Mouse (Mus musculus) hindbrain, embryonic 15.5 days (tissue): ENCODE measurements around the gene Ccdc191. TPM values are rescaled to one million over a fixed set of nuclear protein-coding genes. Genes with fewer than 3 reads are reported as not detected.
A peak's percentile ranks its signal among the peaks of the same experiment; 100 is the strongest.

ENCODE experiments used
- ATAC-seq: fragments of 200-750 bp; cut with Nextera tagmentation; 2 replicates; pipeline ENCODE4 v1.8.0; 2017; ENCODE audit warnings: low read depth, moderate number of reproducible peaks, moderate TSS enrichment; ENCODE audit not compliant: low FRiP score
- H3K27ac ChIP-seq: fragments of 300-500 bp; sonication (generic); replicated peaks from 2 replicates; pipeline ENCODE4 v1.5.1; 2015; ENCODE audit warnings: mild to moderate bottlenecking, inconsistent platforms
- H3K27me3 ChIP-seq: fragments of 300-500 bp; sonication (generic); 2 replicates; pipeline ENCODE4 v1.6.1; 2015; ENCODE audit warnings: control low read depth, inconsistent platforms
- H3K36me3 ChIP-seq: fragments of 300-500 bp; sonication (generic); 2 replicates; pipeline ENCODE4 v1.6.1; 2015; ENCODE audit warnings: control low read depth, inconsistent platforms
- H3K4me1 ChIP-seq: fragments of 300-500 bp; sonication (generic); replicated peaks from 2 replicates; pipeline ENCODE4 v1.6.1; 2015; ENCODE audit warnings: control low read depth, inconsistent platforms
- H3K4me2 ChIP-seq: fragments of 300-500 bp; sonication (generic); 2 replicates; pipeline ENCODE4 v1.6.1; 2015; ENCODE audit warnings: moderate library complexity, mild to moderate bottlenecking, inconsistent platforms
- H3K4me3 ChIP-seq: fragments of 300-500 bp; sonication (generic); 2 replicates; pipeline ENCODE4 v1.5.1; 2015; ENCODE audit warnings: mild to moderate bottlenecking, inconsistent platforms
- H3K9ac ChIP-seq: fragments of 300-500 bp; sonication (generic); 2 replicates; pipeline ENCODE4 v1.6.1; 2015; ENCODE audit warnings: inconsistent platforms
- H3K9me3 ChIP-seq: fragments of 300-500 bp; sonication (generic); 2 replicates; pipeline ENCODE4 v1.6.1; 2016; ENCODE audit warnings: control low read depth, inconsistent platforms
- WGBS: fragments of 180-500 bp; shearing (Covaris S2); methylation state at CpG from one replicate; pipeline ENCODE4 v1.1.7; 2015; 5-methylcytosine and 5-hydroxymethylcytosine counted together
- polyA plus RNA-seq: library from polyadenylated mRNA; unstranded; fragments of >200 nt; fragmentation: Nextera tagmentation; extraction: Ambion mirVana; gene quantifications from 2 replicates; pipeline ENCODE4 v1.2.1, GENCODE M21; 2015

Gene Ccdc191
- polyA plus RNA-seq, 1 experiment from 2014 or later = 9.2 TPM

DNA sequence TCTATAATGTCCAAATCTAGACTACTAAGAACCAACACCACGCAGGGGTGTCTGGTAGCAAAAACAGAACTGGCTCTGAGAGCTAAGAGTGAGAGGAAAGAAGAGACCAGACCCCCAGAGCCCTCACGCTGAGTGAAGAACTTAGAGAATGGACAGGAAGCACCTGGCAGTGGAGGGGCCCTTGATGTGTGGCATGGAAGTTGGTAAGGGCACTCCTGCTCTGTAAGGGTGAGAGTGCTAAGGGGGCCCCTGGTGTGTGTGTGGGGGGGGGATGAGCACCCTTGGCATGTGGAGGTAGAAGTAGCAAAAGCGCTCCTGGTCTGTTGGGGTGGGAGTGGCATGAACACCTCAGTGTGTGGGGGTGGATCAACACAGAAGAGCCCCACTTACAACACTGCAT is 80.8 kb downstream of the Ccdc191 start:
- peaks cover 10% of the 10 kb centered on the region for H3K36me3 ChIP-seq
- no peak overlapping the region for H3K27ac ChIP-seq
- 91% methylated on average over 3 of the region's 3 CpGs for WGBS
- H3K4me1 ChIP-seq = 0 out of 2 replicates have a peak, but pooled peaks cover 4% of the 10 kb centered on the region
- no peak for ATAC-seq
- H3K9me3 ChIP-seq = no peaks in the 10 kb centered on the region
- no peaks in the 10 kb centered on the region for H3K27me3 ChIP-seq
- H3K4me2 ChIP-seq = no peak overlapping the region
- no peak overlapping the region for H3K4me3 ChIP-seq
- H3K9ac ChIP-seq = no peak overlapping the region

DNA sequence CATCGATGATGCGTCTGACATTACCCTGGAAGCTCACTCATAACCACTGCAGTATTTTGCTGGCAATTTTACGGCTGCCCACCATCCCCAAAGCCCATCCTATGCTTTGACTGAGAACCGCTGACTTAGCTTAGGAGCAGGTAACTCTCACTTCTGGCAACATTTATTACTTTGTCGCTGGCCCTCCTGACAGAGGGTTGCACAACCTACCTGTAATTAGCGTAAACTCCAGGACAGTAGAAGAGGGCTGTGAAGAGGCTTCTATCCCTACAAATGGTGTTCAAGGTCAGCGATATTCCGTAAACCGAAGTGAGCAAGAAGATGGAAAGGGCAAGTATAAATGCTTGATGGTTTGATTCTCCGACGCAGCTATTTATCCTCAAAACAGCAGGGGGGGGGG is 81.6 kb downstream of the Ccdc191 start:
- no peaks in the 10 kb centered on the region for H3K9me3 ChIP-seq
- no peak for ATAC-seq
- 0 out of 2 replicates have a peak, but pooled peaks cover 2% of the 10 kb centered on the region for H3K4me1 ChIP-seq
- peaks cover 10% of the 10 kb centered on the region for H3K36me3 ChIP-seq
- H3K27me3 ChIP-seq = no peaks in the 10 kb centered on the region
- no peak overlapping the region for H3K27ac ChIP-seq
- WGBS = 94% methylated on average over 11 of the region's 11 CpGs
- no peak overlapping the region for H3K9ac ChIP-seq
- H3K4me3 ChIP-seq = no peak overlapping the region
- H3K4me2 ChIP-seq = no peak overlapping the region

- Histone ChIP-seq H3K9ac (no peak overlapping the region), H3K27ac (no peak overlapping the region), H3K4me2 (no peak overlapping the region), H3K4me3 (no peak overlapping the region), H3K36me3 (peaks cover 10% of the 10 kb centered on the region), H3K9me3 (no peaks in the 10 kb centered on the region), H3K27me3 (no peaks in the 10 kb centered on the region), H3K4me1 (no peaks in the 10 kb centered on the region)
- WGBS = 96% methylated on average over 9 of the region's 9 CpGs
- no peak for ATAC-seq
Measured at GRCm38 (mm10) chr16:43971741-43972140, 82.1 kb downstream of the Ccdc191 start.

DNA sequence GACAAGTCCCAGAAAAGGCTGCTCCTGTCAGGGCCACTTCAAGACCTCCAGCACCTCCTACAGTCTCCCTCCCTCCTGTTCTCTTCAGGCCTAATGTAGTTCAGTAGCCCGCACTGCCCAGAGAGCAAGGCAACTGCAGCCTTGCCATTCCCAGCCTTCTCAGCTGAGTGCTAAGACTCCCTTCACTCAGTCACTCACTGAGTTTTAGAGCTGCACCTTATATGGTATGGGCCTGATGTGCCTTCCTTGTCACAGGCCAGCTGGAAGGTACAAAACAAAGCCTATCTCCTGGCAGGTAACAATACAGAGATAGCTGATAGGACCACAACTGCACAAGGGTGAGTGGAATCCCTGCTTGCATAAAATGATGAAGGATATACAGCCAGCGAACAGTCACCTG is 82.8 kb downstream of the Ccdc191 start:
- no peaks in the 10 kb centered on the region for H3K27me3 ChIP-seq
- no peak overlapping the region for H3K4me2 ChIP-seq
- no peaks in the 10 kb centered on the region for H3K4me1 ChIP-seq
- no peak overlapping the region for H3K4me3 ChIP-seq
- no peak overlapping the region for H3K9ac ChIP-seq
- no peaks in the 10 kb centered on the region for H3K9me3 ChIP-seq
- H3K27ac ChIP-seq = no peak overlapping the region
- no peak for ATAC-seq
- peaks cover 10% of the 10 kb centered on the region for H3K36me3 ChIP-seq
- WGBS = 91% methylated on average over 2 of the region's 2 CpGs

GRCm38 (mm10) chr16:43973147-43973546 is 83.5 kb downstream of the Ccdc191 start:
- H3K9me3 ChIP-seq = no peaks in the 10 kb centered on the region
- no peak overlapping the region for H3K27ac ChIP-seq
- WGBS = 97% methylated on average over 11 of the region's 11 CpGs
- H3K4me2 ChIP-seq = no peak overlapping the region
- H3K27me3 ChIP-seq = no peaks in the 10 kb centered on the region
- H3K4me3 ChIP-seq = no peak overlapping the region
- no peaks in the 10 kb centered on the region for H3K4me1 ChIP-seq
- H3K36me3 ChIP-seq = peaks cover 10% of the 10 kb centered on the region
- ATAC-seq = no peak
- H3K9ac ChIP-seq = no peak overlapping the region

GRCm38 (mm10) chr16:43973606-43974220 is 84.1 kb downstream of the Ccdc191 start:
- H3K36me3 ChIP-seq = peaks cover 4% of the 10 kb centered on the region
- H3K27ac ChIP-seq = no peak overlapping the region
- H3K4me2 ChIP-seq = no peak overlapping the region
- no peaks in the 10 kb centered on the region for H3K9me3 ChIP-seq
- H3K4me3 ChIP-seq = no peak overlapping the region
- H3K4me1 ChIP-seq = no peaks in the 10 kb centered on the region
- no peak overlapping the region for H3K9ac ChIP-seq
- no peaks in the 10 kb centered on the region for H3K27me3 ChIP-seq
- no peak for ATAC-seq
- WGBS = 78% methylated on average over 22 of the region's 22 CpGs

- H3K4me3 ChIP-seq = peak overlapping the region; percentile 90
- no peak; the same call in 1 of the 2 replicates for ATAC-seq
- H3K4me2 ChIP-seq = peak overlapping the region; percentile 98
- H3K27ac ChIP-seq = no peak overlapping the region
- WGBS = 16% methylated on average over 7 of the region's 7 CpGs
- H3K27me3 ChIP-seq = peaks cover 6% of the 10 kb centered on the region; the same call in 1 of the 2 replicates
- no peaks in the 10 kb centered on the region for H3K36me3 ChIP-seq
- H3K4me1 ChIP-seq = peaks cover 4% of the 10 kb centered on the region; the same call in 1 of the 2 replicates
- peak overlapping the region; percentile 66 for H3K9ac ChIP-seq
- H3K9me3 ChIP-seq = no peaks in the 10 kb centered on the region
Measured at GRCm38 (mm10) chr16:43979010-43979327, 89.4 kb downstream of the Ccdc191 start.

GRCm38 (mm10) chr16:43979328-43980109 is 89.9 kb downstream of the Ccdc191 start, which contains the start of gene Zdhhc23:
Gene Zdhhc23 (minus strand): TSS chr16:43979791.
- H3K27ac ChIP-seq = no peak within 1 kb of the TSS
- peak within 1 kb of the TSS; percentile 66 for H3K9ac ChIP-seq
- WGBS = under 1% methylated on average over 97 of the region's 103 CpGs
- H3K36me3 ChIP-seq = no peaks in the 10 kb centered on the region
- peaks cover 6% of the 10 kb centered on the region; the same call in 1 of the 2 replicates for H3K27me3 ChIP-seq
- H3K9me3 ChIP-seq = no peaks in the 10 kb centered on the region
- peaks cover 4% of the 10 kb centered on the region; the same call in 1 of the 2 replicates for H3K4me1 ChIP-seq
- H3K4me3 ChIP-seq = peak within 1 kb of the TSS; percentile 90
- peak within 1 kb of the TSS; percentile 98 for H3K4me2 ChIP-seq
- peak; percentile 86 for ATAC-seq

- ATAC-seq = no peak
Measured at GRCm38 (mm10) chr16:43980110-43980609, 90.6 kb downstream of the Ccdc191 start.

DNA sequence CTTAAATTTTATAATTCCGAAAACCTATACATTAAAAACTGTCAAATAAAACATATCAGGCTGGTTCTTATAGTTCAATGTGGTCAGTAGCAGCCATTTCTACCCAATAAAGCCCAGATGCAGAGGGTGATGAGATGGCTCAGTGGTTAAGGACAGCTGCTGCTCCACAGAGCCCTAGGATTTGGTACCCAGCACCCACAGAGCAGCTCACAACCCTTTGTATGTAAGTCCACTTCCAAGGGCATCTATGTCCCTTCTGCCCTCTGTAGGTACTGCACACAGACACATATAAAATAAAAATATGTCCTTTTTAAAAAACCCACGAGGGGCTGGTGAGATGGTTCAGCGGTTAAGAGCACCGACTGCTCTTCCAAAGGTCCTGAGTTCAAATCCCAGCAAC is 96.7 kb downstream of the Ccdc191 start:
- no peak for ATAC-seq
- H3K36me3 ChIP-seq = no peaks in the 10 kb centered on the region

More at GRCm38 (mm10) chr16:43980110-43980609, 90.6 kb downstream of the Ccdc191 start:
- Histone ChIP-seq H3K27ac (no peak overlapping the region), H3K4me3 (peak overlapping the region; percentile 90), H3K9ac (peak overlapping the region; percentile 66), H3K9me3 (no peaks in the 10 kb centered on the region), H3K36me3 (no peaks in the 10 kb centered on the region), H3K4me1 (peaks cover 4% of the 10 kb centered on the region; the same call in 1 of the 2 replicates), H3K27me3 (peaks cover 6% of the 10 kb centered on the region; the same call in 1 of the 2 replicates), H3K4me2 (peak overlapping the region; percentile 98)
- 30% methylated on average over 9 of the region's 9 CpGs for WGBS

GRCm38 (mm10) chr16:43994623-43995022 is 105.0 kb downstream of the Ccdc191 start:
- no peak overlapping the region for H3K4me2 ChIP-seq
- no peaks in the 10 kb centered on the region for H3K36me3 ChIP-seq
- no peak overlapping the region for H3K27ac ChIP-seq
- ATAC-seq = no peak
- H3K27me3 ChIP-seq = no peaks in the 10 kb centered on the region
- H3K9ac ChIP-seq = no peak overlapping the region
- H3K4me3 ChIP-seq = no peak overlapping the region
- H3K9me3 ChIP-seq = no peaks in the 10 kb centered on the region
- WGBS = 88% methylated on average over 3 of the region's 3 CpGs
- H3K4me1 ChIP-seq = no peaks in the 10 kb centered on the region

More for the DNA sequence above, 96.7 kb downstream of the Ccdc191 start:
- Histone ChIP-seq H3K9me3 (no peaks in the 10 kb centered on the region), H3K9ac (no peak overlapping the region), H3K27ac (no peak overlapping the region), H3K27me3 (no peaks in the 10 kb centered on the region), H3K4me2 (no peak overlapping the region), H3K4me1 (no peaks in the 10 kb centered on the region), H3K4me3 (no peak overlapping the region)
- WGBS = 91% methylated on average over 4 of the region's 4 CpGs

DNA sequence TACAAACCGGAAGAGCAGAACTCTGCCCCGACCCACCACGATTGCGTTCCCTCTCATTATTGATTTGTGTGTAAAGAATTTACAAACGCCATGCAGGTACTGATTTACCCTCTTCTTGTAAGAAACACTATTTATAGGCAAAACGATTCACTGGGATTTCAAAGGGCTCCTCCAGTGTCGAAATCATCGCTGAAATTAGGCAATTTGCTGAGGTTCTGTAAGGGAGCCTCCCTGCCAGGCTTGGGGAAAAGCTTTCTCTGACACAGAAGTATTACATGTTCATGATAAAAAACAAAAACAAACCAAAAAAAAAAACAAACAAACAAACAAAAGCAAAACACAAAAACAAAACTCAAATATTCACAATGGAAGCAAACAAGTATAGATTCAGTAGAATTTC is 109.5 kb downstream of the Ccdc191 start:
- WGBS = 80% methylated on average over 8 of the region's 8 CpGs
- H3K4me3 ChIP-seq = no peak overlapping the region
- H3K27ac ChIP-seq = no peak overlapping the region
- no peak for ATAC-seq
- H3K4me1 ChIP-seq = no peaks in the 10 kb centered on the region
- no peaks in the 10 kb centered on the region for H3K27me3 ChIP-seq
- no peak overlapping the region for H3K4me2 ChIP-seq
- H3K9me3 ChIP-seq = no peaks in the 10 kb centered on the region
- H3K9ac ChIP-seq = no peak overlapping the region
- no peaks in the 10 kb centered on the region for H3K36me3 ChIP-seq
